Comparison of ENCODE assay signal across 8 mouse cellular contexts in genomic region chr14:54431334-54432077, GRCm38 (mm10). TPM values are rescaled to one million over a fixed set of nuclear protein-coding genes. Genes with fewer than 3 reads are reported as not detected.
A peak's percentile ranks its signal among the peaks of the same experiment; 100 is the strongest.
DNase-seq lines count a peak whose midpoint lies in the region; ATAC-seq and TF ChIP-seq lines count a peak whose summit lies in the region.

Gene Mmp14 (plus strand): TSS chr14:54431612.

- under 1% methylated on average over 49 of the region's 49 CpGs for WGBS in heart, adult 2 months
- under 1% methylated on average over 41 of the region's 49 CpGs for WGBS in kidney, embryonic 16.5 days
- under 1% methylated on average over 49 of the region's 49 CpGs for WGBS in liver, embryonic 15.5 days (ENCODE audit: insufficient replicate concordance)
- under 1% methylated on average over 48 of the region's 49 CpGs for WGBS in neural tube, embryonic 13.5 days

- H3K4me2 ChIP-seq in kidney, embryonic 16.5 days (replicated peaks; ENCODE audit: low read depth, low read length) = peak within 1 kb of the TSS; percentile 65
- H3K4me2 ChIP-seq in liver, embryonic 15.5 days = peak within 1 kb of the TSS; percentile 72
- peak within 1 kb of the TSS; percentile 65 for H3K4me2 ChIP-seq in neural tube, embryonic 13.5 days

- peak; percentile 34 to 54 for DNase-seq in layer of hippocampus, adult 2 months (ENCODE audit: low spot score in 2 of 2)
- DNase-seq in layer of hippocampus, adult 9-11 months = no peak
- peak; percentile 84 for DNase-seq in embryo, embryonic 9.5 days (ENCODE audit: extremely low spot score)
- peak; percentile 73 to 80 for DNase-seq in heart, adult 2 months
- peak; percentile 63 for DNase-seq in urinary bladder, postnatal 25 days (ENCODE audit: low spot score)

- TF ChIP-seq POLR2A in heart, adult 2 months (IDR thresholded peaks at IDR 0.05; ENCODE audit: insufficient read depth, low read depth, low read length) = peak; percentile 62

- peak within 1 kb of the TSS; percentile 57 for H3K4me3 ChIP-seq in layer of hippocampus, adult 2 months
- H3K4me3 ChIP-seq in heart, adult 2 months = peak within 1 kb of the TSS; percentile 71
- H3K4me3 ChIP-seq in kidney, embryonic 16.5 days (ENCODE audit: low read length) = peak within 1 kb of the TSS; percentile 80
- peak within 1 kb of the TSS; percentile 62 for H3K4me3 ChIP-seq in liver, embryonic 15.5 days (replicated peaks)
- H3K4me3 ChIP-seq in neural tube, embryonic 13.5 days = peak within 1 kb of the TSS; percentile 56

- no peaks in the 10 kb centered on the region for H3K79me2 ChIP-seq in heart, adult 2 months (replicated peaks; ENCODE audit: control insufficient read depth, insufficient read depth, low read length)

- peaks cover 9% of the 10 kb centered on the region for H3K4me1 ChIP-seq in heart, adult 2 months (ENCODE audit: control insufficient read depth, insufficient read depth, low read length)
- peaks cover 37% of the 10 kb centered on the region for H3K4me1 ChIP-seq in kidney, embryonic 16.5 days (ENCODE audit: insufficient read depth, low read length)
- H3K4me1 ChIP-seq in liver, embryonic 15.5 days (replicated peaks) = peaks cover 75% of the 10 kb centered on the region
- peaks cover 72% of the 10 kb centered on the region for H3K4me1 ChIP-seq in neural tube, embryonic 13.5 days (replicated peaks)

- peak within 1 kb of the TSS; percentile 82 for H3K27ac ChIP-seq in layer of hippocampus, adult 2 months
- H3K27ac ChIP-seq in heart, adult 2 months = peak within 1 kb of the TSS; percentile 81
- peak within 1 kb of the TSS; percentile 96 for H3K27ac ChIP-seq in kidney, embryonic 16.5 days (ENCODE audit: low read length)
- peak within 1 kb of the TSS; percentile 72 for H3K27ac ChIP-seq in liver, embryonic 15.5 days (replicated peaks)
- peak within 1 kb of the TSS; percentile 88 for H3K27ac ChIP-seq in neural tube, embryonic 13.5 days (replicated peaks)

- peak; percentile 67 for TF ChIP-seq CTCF in layer of hippocampus, adult 2 months (conservative IDR thresholded peaks at IDR 0.05)
- peak; percentile 54 for TF ChIP-seq CTCF in heart, adult 2 months (IDR thresholded peaks at IDR 0.05)

- H3K36me3 ChIP-seq in heart, adult 2 months (ENCODE audit: control insufficient read depth, insufficient read depth, low read length) = no peaks in the 10 kb centered on the region
- H3K36me3 ChIP-seq in kidney, embryonic 16.5 days (ENCODE audit: insufficient read depth, low read length) = peaks cover 16% of the 10 kb centered on the region
- 0 out of 2 replicates have a peak, but pooled peaks cover 5% of the 10 kb centered on the region for H3K36me3 ChIP-seq in liver, embryonic 15.5 days (replicated peaks)
- peaks cover 11% of the 10 kb centered on the region; the same call in 1 of the 2 replicates for H3K36me3 ChIP-seq in neural tube, embryonic 13.5 days

- 0 out of 2 replicates have a peak, but pooled peaks have one; percentile 11 for TF ChIP-seq EP300 in heart, adult 2 months (IDR thresholded peaks at IDR 0.05; ENCODE audit: insufficient read depth, low read depth, low read length)

- H3K9ac ChIP-seq in heart, adult 2 months (ENCODE audit: low read depth, low read length) = peak within 1 kb of the TSS; percentile 87
- peak within 1 kb of the TSS; percentile 97 for H3K9ac ChIP-seq in kidney, embryonic 16.5 days (replicated peaks; ENCODE audit: low read length)
- H3K9ac ChIP-seq in liver, embryonic 15.5 days = peak within 1 kb of the TSS; percentile 61
- H3K9ac ChIP-seq in neural tube, embryonic 13.5 days = peak within 1 kb of the TSS; percentile 86

- H3K9me3 ChIP-seq in kidney, embryonic 16.5 days (ENCODE audit: low read length) = no peaks in the 10 kb centered on the region
- H3K9me3 ChIP-seq in liver, embryonic 15.5 days (replicated peaks) = no peaks in the 10 kb centered on the region
- no peaks in the 10 kb centered on the region for H3K9me3 ChIP-seq in neural tube, embryonic 13.5 days

- intact Hi-C loops in heart, adult 2 months (cut with DNase I) = loop anchor here (2.0 kb wide), 1 partner anchor 17 kb away; no protein-coding TSS in a partner anchor

- ATAC-seq in kidney, embryonic 16.5 days (ENCODE audit: low FRiP score, low TSS enrichment) = peak; percentile 33; the same call in 1 of the 2 replicates
- ATAC-seq in liver, embryonic 15.5 days (ENCODE audit: insufficient read depth) = no peak
- peak; percentile 33 for ATAC-seq in neural tube, embryonic 13.5 days (ENCODE audit: low read depth)

- peaks cover 1% of the 10 kb centered on the region; the same call in 1 of the 2 replicates for H3K27me3 ChIP-seq in heart, adult 2 months (ENCODE audit: control insufficient read depth, insufficient read depth, low read length)
- no peaks in the 10 kb centered on the region for H3K27me3 ChIP-seq in kidney, embryonic 16.5 days (ENCODE audit: insufficient read depth, low read length)
- peaks cover 63% of the 10 kb centered on the region for H3K27me3 ChIP-seq in liver, embryonic 15.5 days
- H3K27me3 ChIP-seq in neural tube, embryonic 13.5 days = peaks cover 27% of the 10 kb centered on the region

RNA-seq across cellular contexts. Expression of gene Mmp14, which starts in this region (rescaled TPM):
- 10 to 100 TPM; 16.1 to 18.4 TPM for total RNA-seq in layer of hippocampus, adult 2 months (2021)
- total RNA-seq in heart, adult 2 months (2021) = 10 to 100 TPM; 11.2 to 16.5 TPM
- polyA plus RNA-seq in heart, adult 2 months (2012; rRNA removed) = 23.5 and 26.5 TPM in 2 replicates
- 152 and 156 TPM in 2 replicates for polyA plus RNA-seq in kidney, embryonic 16.5 days (2015; fragmentation: Nextera tagmentation; extraction: Ambion mirVana)
- polyA plus RNA-seq in liver, embryonic 15.5 days (2015; fragmentation: Nextera tagmentation; extraction: Ambion mirVana) = 22.6 and 24.7 TPM in 2 replicates
- 52.7 and 65.4 TPM in 2 replicates for polyA plus RNA-seq in neural tube, embryonic 13.5 days (2015; fragmentation: Nextera tagmentation; extraction: Ambion mirVana)
